Mouse (Mus musculus) embryo, embryonic 10 days (tissue): ENCODE data around the gene Mindy4.
A peak's percentile ranks its signal among the peaks of the same experiment; 100 is the strongest.

Experiments
- DNase-seq: peaks from one replicate; pipeline ENCODE4 v3.0.0-alpha.2; 2015; ENCODE audit warnings: low spot score

The Mindy4 gene

DNA sequence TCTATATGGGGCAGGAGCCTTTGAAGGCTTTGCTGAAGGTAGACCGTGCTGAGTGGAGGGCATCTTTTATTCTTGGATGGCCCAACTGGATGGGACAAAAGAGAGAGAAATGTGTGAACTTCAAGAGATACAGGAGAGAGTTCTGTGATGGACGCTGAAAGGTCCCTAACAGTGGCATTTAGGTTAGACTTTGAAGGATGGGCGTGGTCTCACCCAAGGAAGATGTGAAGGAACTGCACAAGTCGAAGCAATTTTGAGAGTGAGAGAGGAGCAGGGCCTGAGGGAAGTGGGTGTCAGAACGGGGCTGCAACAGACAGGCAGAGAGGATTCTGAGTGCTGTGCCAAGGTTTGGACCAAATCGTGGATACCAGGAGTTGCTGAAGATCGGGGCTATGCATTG is 54.1 kb downstream of the Mindy4 start:
- no peak for DNase-seq

DNA sequence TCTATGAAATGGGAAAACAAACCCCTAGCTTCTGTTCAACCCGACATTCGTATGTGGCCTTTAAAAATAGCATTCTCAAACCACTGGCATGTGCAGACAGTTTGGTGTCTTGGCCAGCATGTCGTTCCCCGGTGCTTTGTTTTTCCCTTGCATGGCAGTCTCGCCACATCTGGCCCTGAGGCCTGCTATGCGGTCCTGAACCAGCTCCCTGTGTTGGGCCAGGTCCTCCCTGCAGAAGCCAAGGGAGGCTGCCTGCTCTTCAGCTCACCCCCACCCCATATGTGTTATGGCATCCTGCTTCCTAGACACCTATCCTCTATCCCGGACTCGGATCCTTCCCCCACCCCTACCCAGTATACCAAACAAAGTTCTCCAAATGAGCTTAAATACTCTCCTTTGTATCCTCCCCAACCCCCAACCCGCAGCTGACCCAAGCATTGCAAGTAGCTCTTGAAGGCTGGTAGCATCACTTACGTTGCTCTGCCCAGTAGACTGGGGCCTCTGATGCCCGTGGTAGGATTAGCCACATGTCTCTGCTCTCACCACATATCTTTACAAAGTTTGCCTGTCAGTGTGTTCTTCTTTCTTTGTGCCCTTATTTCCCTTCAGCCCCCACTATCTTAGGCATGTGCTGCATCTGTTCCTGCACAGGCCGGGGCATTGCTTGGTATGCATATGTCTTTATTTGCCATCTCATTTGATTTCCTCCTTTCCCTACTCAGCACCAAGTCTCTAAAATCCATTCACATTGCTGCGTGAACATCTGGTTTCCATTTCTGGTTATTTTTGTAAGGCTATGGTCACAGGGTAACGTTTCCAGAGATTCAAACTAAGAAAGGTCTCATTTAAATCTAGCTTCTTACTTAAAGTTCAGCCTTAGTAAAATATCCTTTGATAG is 55.5 kb downstream of the Mindy4 start:
- no peak for DNase-seq

DNA sequence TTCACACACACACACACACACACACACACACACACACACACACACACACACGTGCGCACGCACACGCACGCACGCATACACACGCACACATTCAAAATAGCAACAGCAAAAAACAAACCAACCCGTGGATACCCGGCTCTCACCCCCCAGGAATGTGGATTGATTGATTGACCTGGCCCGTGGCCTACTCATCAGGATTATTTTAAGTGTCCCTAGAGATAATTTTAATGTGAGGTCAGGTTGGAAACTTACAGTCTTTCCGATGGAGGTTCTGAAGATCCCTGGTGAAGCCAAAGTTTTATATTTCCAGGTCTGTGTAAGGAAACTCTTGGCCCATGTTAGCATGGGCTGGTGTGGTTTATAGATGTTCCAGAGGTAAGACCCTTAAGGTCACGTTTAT is 59.0 kb downstream of the Mindy4 start:
- DNase-seq: no peak

DNA sequence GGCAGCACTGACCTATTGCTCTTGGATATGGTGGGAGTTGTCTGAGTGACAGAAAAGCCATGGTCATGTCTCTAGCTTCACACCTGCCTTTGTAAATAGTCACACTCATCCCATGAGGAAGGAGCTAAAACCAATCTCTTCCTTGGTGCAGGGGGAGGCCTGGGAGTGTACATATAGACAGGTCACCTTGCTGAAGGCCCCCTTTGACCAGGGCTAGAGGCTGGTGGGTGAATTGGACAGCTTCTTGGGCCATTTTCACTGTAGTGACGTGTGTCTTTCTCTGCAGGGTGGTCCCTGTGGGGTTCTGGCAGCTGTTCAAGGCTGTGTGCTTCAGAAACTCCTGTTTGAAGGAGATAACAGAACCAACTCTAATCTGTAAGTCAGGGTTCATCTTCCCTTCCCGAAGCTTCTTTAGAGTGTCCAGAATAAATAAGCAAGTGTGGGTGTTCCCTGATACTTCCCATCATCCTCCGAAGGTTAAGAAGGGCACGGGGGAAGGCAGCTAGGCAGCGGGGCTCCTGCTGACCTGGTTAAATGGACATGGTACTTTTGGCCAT is 60.4 kb downstream of the Mindy4 start:
- DNase-seq: no peak

DNA sequence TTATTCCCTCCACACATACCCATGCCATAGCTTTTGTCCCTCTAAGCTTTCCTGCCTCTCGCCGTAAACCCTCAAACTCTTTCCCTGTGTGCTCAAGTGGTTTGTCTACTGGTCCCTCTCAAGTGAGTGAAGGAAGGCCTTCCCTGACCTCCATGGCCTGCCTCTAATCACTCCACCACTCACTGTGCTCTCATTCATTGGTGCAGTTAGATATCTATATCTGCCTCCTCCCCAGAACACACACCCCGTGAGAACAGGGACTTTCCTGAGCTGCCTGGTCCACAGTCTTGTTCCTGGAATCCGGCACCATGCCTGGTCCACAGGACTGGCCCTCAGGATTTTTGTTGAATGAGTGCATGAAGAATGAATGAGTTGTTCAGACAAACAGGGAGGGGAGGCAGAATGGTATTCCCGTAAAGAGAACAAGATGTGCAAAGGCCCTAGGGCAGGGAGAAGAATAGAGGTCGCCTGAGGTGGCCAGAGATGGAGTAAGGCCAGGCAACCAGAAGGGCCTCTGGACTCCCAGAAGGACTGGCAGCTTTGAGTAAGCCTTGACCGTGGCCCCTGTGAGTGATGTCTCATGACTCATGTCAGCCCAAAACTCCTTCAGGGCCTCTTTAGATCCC is 61.7 kb downstream of the Mindy4 start:
- no peak for DNase-seq

DNA sequence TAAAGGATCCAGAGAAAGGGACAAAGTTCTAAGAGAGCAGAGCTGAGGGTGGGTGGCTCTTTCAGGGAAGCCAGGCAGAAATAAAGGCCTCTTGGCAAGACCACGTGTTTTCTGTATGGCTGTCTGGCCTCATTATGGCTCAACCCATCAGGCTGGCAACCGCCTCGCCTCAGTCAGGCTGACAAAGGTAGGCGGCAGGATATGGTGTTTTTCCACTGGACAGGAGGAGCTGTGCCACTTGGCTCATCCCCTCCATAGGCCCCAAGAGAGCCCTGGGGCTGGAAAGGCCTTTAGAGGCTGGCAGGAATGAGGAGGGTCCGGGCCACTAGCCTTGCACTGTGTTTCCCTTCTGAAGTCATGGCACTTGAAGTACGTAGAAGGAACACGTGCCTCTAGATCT is 69.8 kb downstream of the Mindy4 start:
- no peak for DNase-seq

DNA sequence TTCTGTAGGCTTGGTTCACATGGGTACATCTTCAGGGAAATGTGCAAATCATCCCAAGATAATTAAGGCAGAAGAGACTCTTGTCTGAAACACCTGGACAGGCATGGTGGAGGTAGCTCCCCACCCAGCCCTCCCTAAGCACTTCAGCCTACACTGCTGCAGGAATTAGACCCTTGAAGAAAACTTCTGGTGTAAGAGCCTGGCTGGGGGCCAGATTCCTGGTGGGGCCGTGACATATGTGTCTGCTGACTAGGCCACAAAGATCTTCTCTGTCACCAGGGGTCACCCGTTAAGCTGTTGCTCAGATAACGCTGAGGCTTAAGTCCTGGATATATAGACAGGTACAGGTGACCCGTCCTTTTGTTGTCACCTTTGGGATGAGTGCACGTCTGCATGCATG is 70.3 kb downstream of the Mindy4 start:
- DNase-seq: no peak

DNA sequence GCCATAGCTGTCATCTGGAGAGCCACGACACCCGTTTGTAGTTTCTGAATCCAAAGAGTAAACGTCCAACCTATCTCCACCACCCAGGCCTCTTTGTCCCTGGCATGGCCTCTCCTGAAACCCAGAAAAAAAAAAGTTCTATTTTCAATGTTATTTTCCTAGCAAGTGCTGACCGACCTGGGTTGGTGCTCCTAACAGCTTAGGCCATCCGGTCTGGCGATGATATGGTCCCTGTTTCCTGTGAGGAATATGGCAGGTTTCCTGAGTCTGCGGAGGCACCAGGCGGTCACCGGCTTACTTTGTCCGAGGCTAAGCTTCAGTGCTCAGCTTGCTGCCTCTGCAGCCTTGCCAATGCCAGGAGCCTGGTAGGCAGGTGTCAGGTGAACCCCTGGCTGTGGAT is 71.8 kb downstream of the Mindy4 start:
- DNase-seq: no peak

DNA sequence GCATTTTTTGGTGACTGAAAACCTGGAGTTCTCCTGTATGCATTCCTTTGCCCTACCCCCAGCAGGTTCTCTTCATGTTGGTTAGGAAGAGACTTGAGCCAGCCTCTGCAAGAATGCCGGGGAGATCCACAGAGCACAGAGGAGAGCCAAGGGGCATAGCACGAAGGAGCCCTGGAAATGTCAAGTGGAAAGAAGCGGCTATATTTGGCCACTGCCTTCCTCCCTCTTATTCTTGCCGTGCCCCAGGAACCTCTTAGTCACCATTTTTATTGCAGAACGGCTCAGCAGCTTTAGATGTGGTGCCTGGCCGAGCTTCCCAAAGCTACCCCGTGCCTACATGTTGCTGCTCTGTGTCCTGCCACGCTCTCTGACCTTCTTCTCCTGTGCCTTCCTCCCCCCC is 72.6 kb downstream of the Mindy4 start:
- DNase-seq: no peak

DNA sequence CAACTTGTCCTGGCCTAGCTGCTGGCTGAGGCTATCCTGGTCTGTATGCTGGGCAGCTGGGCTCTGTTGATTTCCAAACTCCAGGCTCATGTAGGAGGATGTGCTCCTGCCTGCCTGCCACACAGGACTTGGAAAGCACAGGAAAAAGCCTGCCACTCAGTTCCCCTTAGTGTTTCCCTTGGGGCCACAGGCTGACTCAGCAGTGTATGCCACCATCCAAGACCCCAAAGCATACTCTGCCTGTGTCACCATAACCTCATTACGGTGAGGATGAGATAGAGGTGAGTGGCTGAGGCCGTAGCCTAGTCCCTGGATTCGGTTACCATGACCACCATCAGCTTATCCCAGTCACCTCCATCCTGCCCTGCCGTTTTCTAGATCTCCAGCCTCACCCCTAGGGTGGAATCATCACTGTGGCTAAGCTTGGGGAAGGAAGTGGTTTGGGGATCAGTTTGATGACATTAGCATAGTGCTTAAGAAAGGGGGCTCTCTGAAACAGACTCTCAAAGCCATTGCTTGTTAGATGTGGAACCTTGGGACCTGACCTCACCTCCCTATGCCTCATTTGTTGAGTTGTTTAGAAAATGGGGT is 73.6 kb downstream of the Mindy4 start:
- DNase-seq: no peak

DNA sequence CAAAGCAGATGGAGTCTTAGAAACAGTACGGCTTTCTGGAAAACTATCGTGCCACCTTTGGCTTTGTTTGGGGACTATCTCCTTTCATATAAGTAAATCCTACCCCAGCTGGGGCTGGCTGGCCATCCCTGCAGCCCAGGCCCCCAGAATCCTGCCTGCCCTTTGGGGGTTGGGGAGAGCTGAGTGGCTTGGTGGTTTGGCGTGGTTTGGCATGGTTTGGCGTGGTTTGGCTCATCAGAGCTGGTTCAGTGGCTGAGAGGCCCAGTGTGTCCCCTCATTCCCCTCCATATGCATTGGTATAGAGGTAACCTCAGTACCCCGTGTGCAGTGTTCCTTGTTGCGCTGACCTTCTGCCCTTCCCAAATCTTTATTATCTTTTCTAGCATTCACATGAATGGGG is 74.9 kb downstream of the Mindy4 start:
- no peak for DNase-seq

DNA sequence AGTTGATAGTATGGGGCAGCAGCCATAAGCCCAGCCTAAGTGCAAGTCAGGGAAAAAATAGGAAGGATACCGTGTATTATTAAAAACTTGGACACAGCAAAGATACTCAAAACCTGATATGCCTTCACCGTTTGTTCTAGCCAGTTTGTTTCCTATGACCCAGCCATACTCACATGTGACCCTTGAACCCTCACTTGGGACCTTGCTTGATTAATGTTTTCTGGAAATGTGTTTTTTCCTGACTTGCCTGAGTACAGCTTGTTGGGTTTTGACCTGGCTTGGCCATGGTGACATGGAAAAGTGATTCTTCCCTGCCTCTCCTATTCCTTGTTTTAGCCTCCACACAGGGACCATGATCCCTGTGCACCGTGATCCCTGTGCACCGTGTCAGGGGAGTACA is 75.3 kb downstream of the Mindy4 start:
- peak; percentile 32 for DNase-seq

DNA sequence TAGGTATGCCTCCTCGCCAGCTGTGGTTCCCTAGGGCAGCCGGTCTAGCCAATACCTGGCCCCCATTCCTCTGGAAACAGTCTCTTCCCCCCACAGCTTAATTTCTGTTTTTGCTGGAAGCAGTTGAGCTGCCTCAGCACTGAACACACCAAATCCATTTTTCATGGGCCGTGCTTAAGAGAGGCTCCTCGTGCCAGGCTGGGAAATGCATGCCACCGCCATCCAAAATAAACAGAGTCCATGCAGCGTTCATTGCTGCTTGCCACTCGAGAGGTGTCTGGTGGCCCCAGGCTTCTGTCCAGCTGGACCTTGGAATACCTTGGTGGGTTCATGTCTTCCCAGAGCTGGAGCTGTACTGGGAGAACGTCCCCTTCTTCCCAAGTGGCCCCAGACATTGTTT is 77.8 kb downstream of the Mindy4 start:
- no peak for DNase-seq

DNA sequence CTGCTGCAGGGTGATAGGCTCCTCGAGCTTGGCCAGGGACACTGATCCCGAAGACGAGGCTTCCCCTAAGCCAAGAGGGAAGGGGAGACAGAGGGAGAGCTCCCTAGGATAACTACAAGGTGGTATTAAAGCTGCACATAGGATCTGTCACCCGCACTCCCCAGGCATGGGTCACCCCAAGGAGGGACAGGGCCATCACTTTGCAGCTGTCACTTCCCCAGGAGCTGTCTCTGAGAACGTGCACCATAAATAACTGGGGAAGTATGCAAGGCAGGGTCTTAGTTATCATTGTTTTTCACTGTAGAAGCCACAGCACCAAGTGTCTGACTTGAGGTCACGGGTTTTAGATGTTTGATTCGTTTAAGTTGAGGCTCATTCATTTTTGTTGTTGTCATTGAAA is 78.5 kb downstream of the Mindy4 start:
- DNase-seq: no peak

DNA sequence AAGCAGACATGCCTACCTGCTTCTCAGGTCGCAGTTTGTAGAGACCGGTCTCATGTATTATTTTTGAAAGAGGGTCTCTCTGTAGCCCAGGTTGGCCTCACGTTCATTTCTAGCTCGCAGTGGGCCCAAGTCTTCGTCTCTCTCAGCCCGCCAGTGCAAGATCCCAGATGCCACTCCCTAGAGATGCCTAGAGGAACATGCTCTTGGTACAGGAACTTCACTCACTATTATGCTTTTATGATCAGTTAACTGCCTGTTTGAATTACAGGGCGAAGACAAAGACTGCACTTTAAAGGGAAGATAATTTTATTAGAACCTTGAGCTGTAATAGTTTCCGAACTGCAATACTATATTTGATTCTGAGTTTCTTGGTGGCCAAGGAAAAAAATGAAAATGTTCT is 79.2 kb downstream of the Mindy4 start:
- no peak for DNase-seq

DNA sequence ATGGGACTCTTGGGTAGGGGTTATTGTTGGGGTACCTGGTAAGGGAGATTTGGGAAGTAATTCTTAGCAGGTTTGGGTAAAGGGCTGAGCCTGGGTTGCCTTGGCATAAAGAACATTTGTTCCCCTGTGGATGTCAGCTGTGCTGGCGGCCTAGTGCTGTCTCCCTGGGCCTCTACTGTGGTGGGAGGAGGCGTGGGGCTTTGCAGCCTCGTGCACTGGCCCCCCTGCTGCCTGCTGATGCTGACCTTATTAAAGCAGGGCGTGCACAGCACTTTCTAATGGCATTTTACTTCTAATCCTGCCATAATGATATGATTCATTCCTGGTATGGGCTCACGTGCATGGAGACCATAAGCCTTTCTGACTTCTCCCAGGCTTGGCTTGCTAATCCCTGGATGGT is 82.0 kb downstream of the Mindy4 start:
- DNase-seq: no peak

DNA sequence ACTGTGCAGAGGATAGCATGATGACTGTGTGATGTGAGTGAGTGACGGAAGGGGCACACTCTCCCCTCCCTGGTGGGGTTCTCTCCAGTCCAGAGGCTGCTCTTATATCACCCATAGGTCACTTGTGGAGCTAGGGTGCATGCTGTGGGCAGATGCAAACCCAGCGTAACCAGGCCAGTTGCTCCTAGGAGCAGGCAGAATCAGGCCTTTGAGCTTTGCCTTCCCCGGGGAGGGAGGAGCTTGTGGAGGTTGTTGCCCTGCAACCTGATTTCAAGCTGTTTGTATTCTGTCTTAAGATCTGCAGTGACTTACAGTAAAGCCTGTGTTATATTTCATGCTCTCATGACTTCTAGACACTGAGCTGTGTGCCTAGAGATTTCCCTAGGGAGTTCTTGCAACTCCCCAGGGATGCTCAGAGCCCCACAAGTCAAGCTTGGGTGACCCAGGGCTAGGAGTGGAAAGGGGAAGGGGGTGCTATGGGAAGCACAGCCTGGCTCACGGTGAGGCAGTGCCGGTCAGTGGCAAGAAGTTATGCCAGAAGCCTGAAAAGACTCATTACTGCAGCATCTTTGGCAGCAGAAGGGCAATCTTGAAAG is 84.9 kb downstream of the Mindy4 start:
- DNase-seq: no peak

DNA sequence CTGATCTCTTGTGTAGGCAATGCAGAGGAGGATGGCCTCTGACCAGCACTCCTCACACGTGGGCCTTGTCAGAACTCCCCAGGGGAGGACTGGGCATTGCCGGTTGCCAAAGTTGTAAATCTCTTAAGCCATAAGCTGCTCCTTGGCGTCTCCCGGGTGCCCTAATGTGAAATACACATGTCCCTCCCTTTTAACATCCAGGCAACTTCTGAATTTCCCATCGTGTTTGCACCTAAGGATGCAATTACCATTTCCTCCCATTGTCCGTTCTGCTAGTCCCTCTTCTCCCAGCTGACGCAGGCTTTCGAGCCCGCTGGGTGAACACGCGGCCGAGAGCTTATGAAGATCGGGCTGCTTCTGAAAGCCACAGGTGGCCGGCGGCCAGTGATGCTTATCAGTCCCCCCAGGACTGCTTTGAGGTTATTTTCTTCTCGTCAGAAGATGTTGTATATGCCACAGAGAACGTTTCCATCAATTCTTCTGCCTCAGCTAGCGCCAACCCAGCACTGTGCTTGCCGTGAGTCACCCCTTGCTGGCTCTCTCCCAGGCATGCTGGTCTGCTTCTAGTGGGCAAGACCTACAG is 91.5 kb downstream of the Mindy4 start:
- DNase-seq: peak; percentile 53

DNA sequence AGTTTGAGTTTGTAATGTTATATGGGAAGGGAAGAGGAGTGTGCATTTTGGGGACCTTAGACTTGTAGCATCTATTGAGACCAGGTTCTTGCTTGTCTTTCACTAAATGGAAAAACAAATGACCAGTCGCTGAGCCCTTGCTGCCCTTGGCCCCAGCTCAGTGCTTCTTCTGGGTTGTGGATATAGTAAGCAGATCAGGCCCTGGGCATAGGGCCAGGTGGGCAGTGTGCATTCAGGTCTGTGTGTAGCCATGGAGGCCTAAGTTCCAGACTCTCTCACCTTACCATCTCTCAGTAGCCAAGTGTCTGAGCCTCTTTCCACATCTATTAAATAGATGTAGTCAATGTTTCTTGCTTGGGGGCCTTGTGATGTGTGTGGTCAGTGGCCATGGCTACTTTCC is 92.1 kb downstream of the Mindy4 start:
- no peak for DNase-seq

DNA sequence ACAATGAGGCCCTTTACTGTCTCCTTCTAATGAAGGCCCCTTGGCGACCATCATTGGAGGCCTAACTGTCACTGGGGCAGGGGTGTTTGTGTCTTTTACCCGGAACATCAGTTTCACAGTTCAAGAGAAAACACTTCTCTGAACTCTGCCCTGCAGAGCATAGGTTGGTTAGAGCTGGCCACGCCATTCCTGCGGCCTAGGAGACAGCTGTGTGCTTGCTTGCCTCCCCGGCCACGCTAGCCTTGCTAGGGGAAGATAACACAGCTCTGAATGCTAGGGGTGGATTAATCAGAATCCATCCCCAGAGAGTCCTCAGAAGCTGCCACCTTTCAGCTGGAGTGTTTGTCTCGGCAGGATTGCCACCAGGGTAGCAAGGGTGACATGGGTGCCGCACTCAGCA is 96.3 kb downstream of the Mindy4 start:
- DNase-seq: no peak

DNA sequence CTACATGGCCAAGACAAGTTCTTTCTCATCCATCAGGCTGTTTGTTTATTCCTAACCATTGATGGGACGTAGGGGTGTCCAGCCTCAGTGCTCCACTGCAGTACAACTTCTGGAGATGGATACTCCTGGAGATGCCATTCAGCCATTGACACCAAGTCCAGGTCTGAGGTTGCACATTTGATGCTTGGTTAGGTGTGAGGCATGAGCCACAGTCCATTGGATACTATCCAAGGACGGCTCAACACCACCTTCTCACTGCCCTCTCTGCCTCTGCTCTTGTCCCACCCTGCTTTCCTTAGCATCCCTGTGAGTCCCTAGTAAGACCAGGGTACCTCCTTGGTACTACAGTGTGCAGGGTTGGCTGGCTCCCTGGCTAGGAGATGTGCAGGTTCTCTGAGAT is 96.7 kb downstream of the Mindy4 start:
- no peak for DNase-seq

DNA sequence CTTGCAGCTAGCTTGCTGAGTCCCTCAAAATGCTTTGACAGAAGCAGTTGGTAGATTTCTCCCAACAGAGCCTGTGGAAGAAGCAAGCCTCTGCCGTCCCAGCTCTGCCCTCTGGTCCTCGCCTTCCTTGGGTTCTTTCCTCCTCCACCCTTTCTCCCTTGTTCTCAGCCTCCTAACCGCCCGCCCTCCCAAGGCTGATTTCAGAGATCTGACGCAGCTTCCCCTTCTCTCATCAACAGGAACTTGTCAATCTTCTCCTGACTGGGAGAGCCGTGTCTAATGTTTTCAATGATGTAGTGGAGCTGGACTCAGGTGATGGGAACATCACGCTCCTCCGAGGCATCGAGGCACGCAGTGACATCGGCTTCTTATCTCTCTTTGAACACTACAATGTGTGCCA is 97.5 kb downstream of the Mindy4 start:
- DNase-seq: no peak
